Mouse (Mus musculus): Measurements from ENCODE around the gene Tm4sf4. TPM values are rescaled to one million over a fixed set of nuclear protein-coding genes. Genes with fewer than 3 reads are reported as not detected.

Tm4sf4 gene
- polyA plus RNA-seq, 1 experiment: 0.08 TPM

DNA sequence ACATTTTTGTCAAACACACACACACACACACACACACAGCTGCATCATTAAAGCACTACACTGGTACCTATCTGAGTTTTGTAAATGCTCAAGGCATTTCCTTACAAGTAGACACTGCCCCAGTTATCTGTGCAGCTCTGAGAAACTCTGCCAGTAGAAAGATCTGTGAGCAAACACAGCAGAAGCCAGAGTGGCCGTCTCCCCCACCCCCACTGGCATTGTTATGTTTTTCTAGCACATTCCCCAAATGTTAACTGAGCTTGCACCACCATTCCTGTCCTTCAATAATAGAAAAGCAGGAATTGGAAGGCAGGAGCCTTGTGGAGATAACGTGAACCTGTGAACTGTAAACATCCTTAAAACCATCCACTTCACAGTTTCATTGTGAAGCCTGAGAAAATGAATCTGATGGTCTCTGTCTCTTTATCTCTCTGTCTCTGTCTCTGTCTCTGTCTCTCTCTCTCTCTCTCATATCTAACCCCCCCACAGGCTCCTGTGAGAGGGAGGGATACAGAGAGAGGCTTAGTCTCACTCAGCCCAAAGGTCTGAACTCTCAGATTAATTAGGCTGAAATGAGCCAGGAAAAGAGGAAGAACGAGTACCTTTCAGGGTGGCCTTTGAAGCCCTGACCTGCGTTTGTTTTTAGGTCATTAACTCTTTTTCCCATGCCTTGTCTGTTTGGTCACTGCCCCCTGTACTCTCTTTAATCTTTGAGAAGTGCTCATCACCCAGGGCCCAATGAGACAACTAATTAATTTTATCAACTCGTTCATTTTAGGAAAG lies 3.8 kb downstream of the Tm4sf4 start:
- H3ac ChIP-seq (ENCODE audit: control insufficient read depth, insufficient read length): no peak overlapping the region
- no peaks in the 10 kb centered on the region for H3K36me3 ChIP-seq (ENCODE audit: control insufficient read depth, insufficient read depth)
- H3K79me2 ChIP-seq (ENCODE audit: control insufficient read depth, insufficient read depth): no peaks in the 10 kb centered on the region
- no peak overlapping the region for H3K4me3 ChIP-seq
- no peaks in the 10 kb centered on the region for H3K27me3 ChIP-seq (ENCODE audit: control insufficient read depth, insufficient read depth, insufficient read length)
- no peak for TF ChIP-seq REST (IDR thresholded peaks at IDR 0.05; ENCODE audit: insufficient read depth, insufficient read length)
- no peak for TF ChIP-seq POLR2A (IDR thresholded peaks at IDR 0.05; ENCODE audit: insufficient read length, low read depth)
- no peak for TF ChIP-seq CEBPB (IDR thresholded peaks at IDR 0.05; ENCODE audit: insufficient read depth, poor library complexity, severe bottlenecking)
- H3K4me2 ChIP-seq (ENCODE audit: low read depth): no peak overlapping the region

- Histone ChIP-seq H3K27me3 (ENCODE audit: control insufficient read depth, insufficient read depth, insufficient read length) (no peaks in the 10 kb centered on the region), H3K79me2 (ENCODE audit: control insufficient read depth, insufficient read depth) (no peaks in the 10 kb centered on the region), H3K4me2 (ENCODE audit: low read depth) (no peak overlapping the region), H3K4me3 (no peak overlapping the region), H3ac (ENCODE audit: control insufficient read depth, insufficient read length) (no peak overlapping the region), H3K36me3 (ENCODE audit: control insufficient read depth, insufficient read depth) (no peaks in the 10 kb centered on the region)
- TF ChIP-seq CEBPB (IDR thresholded peaks at IDR 0.05; ENCODE audit: insufficient read depth, poor library complexity, severe bottlenecking) (no peak), POLR2AphosphoS2 (IDR thresholded peaks at IDR 0.05; ENCODE audit: insufficient read length, low read depth) (no peak), REST (IDR thresholded peaks at IDR 0.05; ENCODE audit: insufficient read depth, insufficient read length) (no peak), E2F4 (IDR thresholded peaks at IDR 0.05; ENCODE audit: insufficient read depth) (no peak), MAX (IDR thresholded peaks at IDR 0.05; ENCODE audit: low read depth) (no peak), MYOG (IDR thresholded peaks at IDR 0.05; ENCODE audit: control insufficient read depth in 1 of 3, insufficient read depth in 1 of 3, insufficient read length in 2 of 3, low read depth in 2 of 3) (no peak), USF1 (IDR thresholded peaks at IDR 0.05; ENCODE audit: low read depth) (no peak), POLR2A (IDR thresholded peaks at IDR 0.05; ENCODE audit: insufficient read length, low read depth) (no peak), TCF12 (IDR thresholded peaks at IDR 0.05; ENCODE audit: insufficient read depth, poor library complexity, severe bottlenecking) (no peak), TCF3 (IDR thresholded peaks at IDR 0.05; ENCODE audit: insufficient read length, low read depth) (no peak), MYOD1 (IDR thresholded peaks at IDR 0.05; ENCODE audit: control insufficient read depth in 1 of 3, insufficient read length in 2 of 3, low read depth in 2 of 3) (no peak), SRF (IDR thresholded peaks at IDR 0.05; ENCODE audit: control insufficient read depth, insufficient read length, low read depth) (no peak)
Observed at GRCm38 (mm10) chr3:57429486-57429885, 4.4 kb downstream of the Tm4sf4 start.

DNA sequence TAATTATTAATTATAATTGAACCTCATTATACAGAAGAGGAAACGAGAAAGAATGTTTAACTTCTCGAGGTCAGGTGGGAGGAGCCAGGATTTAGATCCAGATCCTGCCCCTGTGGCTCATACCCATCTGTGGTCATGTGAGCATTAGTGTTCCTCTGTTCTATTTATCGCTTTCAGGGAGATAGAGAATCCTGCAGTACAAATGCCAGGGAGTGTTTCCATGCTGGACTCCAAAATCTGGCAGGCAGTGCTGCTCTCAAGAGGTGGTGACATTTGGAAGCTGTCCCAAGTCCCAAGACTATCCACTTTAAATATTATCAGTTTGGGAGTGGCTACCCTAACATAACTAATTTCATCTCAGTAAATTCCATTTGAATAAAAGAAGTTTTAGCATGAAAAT lies 6.6 kb downstream of the Tm4sf4 start:
- H3K4me2 ChIP-seq (ENCODE audit: low read depth): no peak overlapping the region
- H3K4me3 ChIP-seq: no peak overlapping the region
- no peaks in the 10 kb centered on the region for H3K27me3 ChIP-seq (ENCODE audit: control insufficient read depth, insufficient read depth, insufficient read length)
- no peak overlapping the region for H3ac ChIP-seq (ENCODE audit: control insufficient read depth, insufficient read length)
- no peaks in the 10 kb centered on the region for H3K36me3 ChIP-seq (ENCODE audit: control insufficient read depth, insufficient read depth)
- TF ChIP-seq MYOG (IDR thresholded peaks at IDR 0.05; ENCODE audit: control insufficient read depth in 1 of 3, insufficient read depth in 1 of 3, insufficient read length in 2 of 3, low read depth in 2 of 3): no peak
- H3K79me2 ChIP-seq (ENCODE audit: control insufficient read depth, insufficient read depth): no peaks in the 10 kb centered on the region

GRCm38 (mm10) chr3:57435364-57435763 lies 10.2 kb downstream of the Tm4sf4 start:
- no peak overlapping the region for H3K4me2 ChIP-seq (ENCODE audit: low read depth)
- H3K4me3 ChIP-seq: no peak overlapping the region
- H3K79me2 ChIP-seq (ENCODE audit: control insufficient read depth, insufficient read depth): no peaks in the 10 kb centered on the region
- no peaks in the 10 kb centered on the region for H3K36me3 ChIP-seq (ENCODE audit: control insufficient read depth, insufficient read depth)
- no peak overlapping the region for H3ac ChIP-seq (ENCODE audit: control insufficient read depth, insufficient read length)
- H3K27me3 ChIP-seq (ENCODE audit: control insufficient read depth, insufficient read depth, insufficient read length): no peaks in the 10 kb centered on the region
- no peak for TF ChIP-seq MYOD1 (IDR thresholded peaks at IDR 0.05; ENCODE audit: control insufficient read depth in 1 of 3, insufficient read length in 2 of 3, low read depth in 2 of 3)
- no peak for TF ChIP-seq MAX (IDR thresholded peaks at IDR 0.05; ENCODE audit: low read depth)
- no peak for TF ChIP-seq TCF12 (IDR thresholded peaks at IDR 0.05; ENCODE audit: insufficient read depth, poor library complexity, severe bottlenecking)
- no peak for TF ChIP-seq POLR2AphosphoS2 (IDR thresholded peaks at IDR 0.05; ENCODE audit: insufficient read length, low read depth)
- no peak for TF ChIP-seq SRF (IDR thresholded peaks at IDR 0.05; ENCODE audit: control insufficient read depth, insufficient read length, low read depth)
- TF ChIP-seq TCF3 (IDR thresholded peaks at IDR 0.05; ENCODE audit: insufficient read length, low read depth): no peak

GRCm38 (mm10) chr3:57440956-57441355 lies 15.8 kb downstream of the Tm4sf4 start:
- H3K27me3 ChIP-seq (ENCODE audit: control insufficient read depth, insufficient read depth, insufficient read length): no peaks in the 10 kb centered on the region
- no peaks in the 10 kb centered on the region for H3K79me2 ChIP-seq (ENCODE audit: control insufficient read depth, insufficient read depth)
- no peaks in the 10 kb centered on the region for H3K36me3 ChIP-seq (ENCODE audit: control insufficient read depth, insufficient read depth)
- H3K4me3 ChIP-seq: no peak overlapping the region
- no peak overlapping the region for H3ac ChIP-seq (ENCODE audit: control insufficient read depth, insufficient read length)
- no peak overlapping the region for H3K4me2 ChIP-seq (ENCODE audit: low read depth)
- TF ChIP-seq SRF (IDR thresholded peaks at IDR 0.05; ENCODE audit: control insufficient read depth, insufficient read length, low read depth) (no peak), CEBPB (IDR thresholded peaks at IDR 0.05; ENCODE audit: insufficient read depth, poor library complexity, severe bottlenecking) (no peak), MAX (IDR thresholded peaks at IDR 0.05; ENCODE audit: low read depth) (no peak), MYOG (IDR thresholded peaks at IDR 0.05; ENCODE audit: control insufficient read depth in 1 of 3, insufficient read depth in 1 of 3, insufficient read length in 2 of 3, low read depth in 2 of 3) (no peak), POLR2AphosphoS2 (IDR thresholded peaks at IDR 0.05; ENCODE audit: insufficient read length, low read depth) (no peak), E2F4 (IDR thresholded peaks at IDR 0.05; ENCODE audit: insufficient read depth) (no peak), REST (IDR thresholded peaks at IDR 0.05; ENCODE audit: insufficient read depth, insufficient read length) (no peak), USF1 (IDR thresholded peaks at IDR 0.05; ENCODE audit: low read depth) (no peak), TCF3 (IDR thresholded peaks at IDR 0.05; ENCODE audit: insufficient read length, low read depth) (no peak), MYOD1 (IDR thresholded peaks at IDR 0.05; ENCODE audit: control insufficient read depth in 1 of 3, insufficient read length in 2 of 3, low read depth in 2 of 3) (no peak), POLR2A (IDR thresholded peaks at IDR 0.05; ENCODE audit: insufficient read length, low read depth) (no peak)
